Mouse (Mus musculus) left cerebral cortex, postnatal 25 days (tissue): ENCODE measurements around the gene Olfr1013. TPM values are rescaled to one million over a fixed set of nuclear protein-coding genes. Genes with fewer than 3 reads are reported as not detected.

Experiments used
- DNase-seq, 2 experiments: peaks; one replicate each; pipeline ENCODE4 v3.0.0; 2022; ENCODE audit warnings: low spot score in 2 of 2, mixed read lengths in 1 of 2
- intact Hi-C: fragments of 180-260 bp; cut with DNase I; formaldehyde crosslinking; loops from one replicate; pipeline ENCODE4 v1.15.1; 2025
- total RNA-seq, 2 experiments: library from RNA; stranded (reverse); gene quantifications; 2 replicates each; pipeline ENCODE4 v1.2.3; 2021

Olfr1013 gene
- total RNA-seq = not detected

DNA sequence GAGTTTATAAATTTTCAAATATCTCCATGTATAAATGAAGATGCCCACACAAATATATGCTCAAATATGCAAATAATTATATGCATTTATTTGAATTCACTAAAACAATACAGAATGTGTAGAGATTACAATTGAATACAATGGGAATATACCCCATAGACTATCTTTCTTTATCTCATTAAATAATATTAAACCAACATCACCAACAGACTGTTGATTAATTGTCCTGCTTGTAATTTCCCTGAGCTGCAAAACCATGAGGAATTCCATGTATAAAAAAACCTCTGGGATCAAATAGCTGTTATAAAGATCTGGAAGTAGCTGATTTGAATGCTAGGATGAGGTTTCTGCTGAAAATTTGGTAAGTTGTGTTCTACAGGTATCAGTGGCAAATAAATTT lies at the start of gene Olfr1013:
Olfr1013 (plus strand) TSS at position 301 of the 400 bp plus-strand sequence.
- DNase-seq = no peak
- intact Hi-C loops = no loop called here

- intact Hi-C loops = loop anchor here (2.0 to 5.0 kb wide), 2 partner anchors 603 to 739 kb away; no protein-coding TSS in a partner anchor
- peak; percentile 34 to 45 for DNase-seq
Measured at GRCm38 (mm10) chr2:85725793-85726192, 41.1 kb upstream of the Olfr1013 start.

GRCm38 (mm10) chr2:85753822-85754221 lies 13.1 kb upstream of the Olfr1013 start:
- no peak for DNase-seq
- intact Hi-C loops = no loop called here

GRCm38 (mm10) chr2:85762666-85763065 lies 4.2 kb upstream of the Olfr1013 start, which contains the start of gene Olfr1012:
TSS of gene Olfr1012 (minus strand) at chr2:85762766.
- intact Hi-C loops = no loop called here
- DNase-seq = no peak

GRCm38 (mm10) chr2:85772413-85772812 lies 5.5 kb downstream of the Olfr1013 start, which contains the start of gene Olfr1014:
TSS of gene Olfr1014 (plus strand) at chr2:85772713.
- no peak for DNase-seq
- intact Hi-C loops = no loop called here

- intact Hi-C loops = no loop called here
Measured at GRCm38 (mm10) chr2:85781717-85782116, 14.8 kb downstream of the Olfr1013 start, which contains the start of gene Olfr1015. TSS of gene Olfr1015 (plus strand) at chr2:85782017.

GRCm38 (mm10) chr2:85792331-85792730 lies 25.4 kb downstream of the Olfr1013 start:
- DNase-seq = no peak
- intact Hi-C loops = no loop called here

More at GRCm38 (mm10) chr2:85781717-85782116, 14.8 kb downstream of the Olfr1013 start, which contains the start of gene Olfr1015:
- DNase-seq = no peak

DNA sequence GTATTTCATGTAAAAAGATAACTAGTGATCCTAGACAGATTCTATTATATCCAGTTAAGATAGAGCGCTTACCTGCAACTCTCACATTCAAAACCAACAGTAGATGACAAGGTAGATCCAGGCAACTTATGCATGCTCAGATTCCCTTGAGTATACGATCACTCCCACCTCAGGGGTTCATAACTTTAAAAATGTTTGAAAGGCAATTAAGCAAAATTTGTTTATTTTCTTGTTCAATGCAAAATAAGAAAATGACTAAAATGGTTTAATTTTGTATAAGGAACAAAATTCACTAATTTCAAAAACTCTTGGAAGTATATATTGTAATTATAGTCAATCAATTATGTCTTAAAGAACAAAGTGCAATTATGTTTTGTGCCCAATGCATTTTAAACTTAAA lies 35.5 kb downstream of the Olfr1013 start, which contains the start of gene Olfr1016:
Olfr1016 (minus strand) TSS at position 101 of the 400 bp plus-strand sequence.
- no peak for DNase-seq
- intact Hi-C loops = no loop called here

DNA sequence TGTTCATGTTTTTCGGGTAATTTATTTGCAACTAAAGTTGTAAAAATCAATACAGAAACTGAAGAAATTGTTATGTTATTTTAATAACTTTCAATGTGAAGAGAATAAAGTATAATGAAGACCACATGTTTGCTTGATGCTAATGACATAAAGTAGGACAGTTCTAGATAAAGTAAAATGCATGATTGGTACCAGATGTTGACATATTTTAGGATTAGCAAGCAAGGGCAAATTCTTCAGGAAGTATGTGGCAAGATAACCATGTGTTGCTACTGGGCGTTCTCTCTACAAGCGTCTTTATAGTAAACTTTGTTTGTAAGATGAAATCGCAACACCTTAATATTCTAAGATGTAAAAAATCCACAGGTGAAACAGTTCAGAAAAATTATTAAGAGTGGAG lies 37.6 kb downstream of the Olfr1013 start:
- DNase-seq = no peak
- intact Hi-C loops = no loop called here

DNA sequence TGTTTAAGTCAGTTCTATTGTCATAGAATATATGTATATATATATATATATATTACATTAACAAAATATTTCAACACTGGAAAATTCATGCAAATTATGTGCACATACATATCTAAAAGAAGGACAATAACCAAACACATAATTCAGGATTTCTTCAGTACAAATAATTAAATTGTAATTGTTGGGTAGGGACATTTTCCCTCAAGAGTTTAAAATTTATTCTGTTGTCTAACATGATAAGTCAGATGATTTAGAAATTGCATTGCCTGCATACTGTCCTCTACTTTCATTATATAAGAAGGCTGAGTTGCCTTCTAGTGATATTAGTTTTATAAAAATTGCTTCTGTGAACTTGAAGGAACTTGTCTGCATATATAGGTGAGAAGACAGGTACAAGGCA lies 51.3 kb downstream of the Olfr1013 start, which contains the start of gene Olfr1018:
Olfr1018 (plus strand) TSS at position 301 of the 400 bp plus-strand sequence.
- intact Hi-C loops = no loop called here
- no peak for DNase-seq

Other genes with a start within 250 kb of the Olfr1013 start
- gene 4833423E24Rik, start 248.1 kb upstream of the Olfr1013 start, total RNA-seq = under 1 TPM in 1 of 2 experiments, not detected in 1; 0.30 TPM
- not detected for gene Olfr996, start 187.9 kb upstream of the Olfr1013 start, total RNA-seq
- not detected for gene Olfr998, start 178.2 kb upstream of the Olfr1013 start, total RNA-seq
- gene Olfr1000, start 155.2 kb upstream of the Olfr1013 start, total RNA-seq = not detected
- not detected for gene Olfr1002, start 116.4 kb upstream of the Olfr1013 start, total RNA-seq
- not detected for gene Olfr154, start 102.6 kb upstream of the Olfr1013 start, total RNA-seq
- not detected for gene Olfr1006, start 88.3 kb upstream of the Olfr1013 start, total RNA-seq
- not detected for gene Olfr1008, start 77.7 kb upstream of the Olfr1013 start, total RNA-seq
- gene Olfr1009, start 51.7 kb upstream of the Olfr1013 start, total RNA-seq = not detected
- gene Olfr1012, start 4.3 kb upstream of the Olfr1013 start, total RNA-seq = not detected
- gene Olfr1014, start 5.6 kb downstream of the Olfr1013 start, total RNA-seq = not detected
- not detected for gene Olfr1015, start 14.9 kb downstream of the Olfr1013 start, total RNA-seq
- gene Olfr1016, start 35.4 kb downstream of the Olfr1013 start, total RNA-seq = not detected
- not detected for gene Olfr1018, start 51.4 kb downstream of the Olfr1013 start, total RNA-seq
- not detected for gene Olfr1019, start 78.4 kb downstream of the Olfr1013 start, total RNA-seq
- gene Olfr1020, start 79.9 kb downstream of the Olfr1013 start, total RNA-seq = not detected
- not detected for gene Olfr1022, start 101.5 kb downstream of the Olfr1013 start, total RNA-seq
- gene Olfr1023, start 118.5 kb downstream of the Olfr1013 start, total RNA-seq = not detected
- gene Olfr1024, start 138.0 kb downstream of the Olfr1013 start, total RNA-seq = not detected
- gene Olfr1025-ps1, start 148.1 kb downstream of the Olfr1013 start, total RNA-seq = not detected
- not detected for gene Olfr1026, start 154.5 kb downstream of the Olfr1013 start, total RNA-seq
- gene Olfr1028, start 183.3 kb downstream of the Olfr1013 start, total RNA-seq = not detected
- not detected for gene Olfr1029, start 206.8 kb downstream of the Olfr1013 start, total RNA-seq
- gene Olfr1030, start 212.2 kb downstream of the Olfr1013 start, total RNA-seq = not detected
- gene Olfr1031, start 223.2 kb downstream of the Olfr1013 start, total RNA-seq = not detected
- gene Olfr1032, start 238.4 kb downstream of the Olfr1013 start, total RNA-seq = not detected